Mouse (Mus musculus) ES-E14 (cell line): ENCODE data around the gene Tfap4. TPM values are rescaled to one million over a fixed set of nuclear protein-coding genes. Genes with fewer than 3 reads are reported as not detected.

ENCODE experiments used
- DNase-seq: peaks from one replicate; pipeline ENCODE4 v3.0.0-alpha.2; 2013; ENCODE audit warnings: low read depth, low spot score
- H3K27ac ChIP-seq: 2 replicates; pipeline ENCODE4 v1.5.1; 2012; ENCODE audit warnings: low read depth, mild to moderate bottlenecking, low read length, moderate library complexity, mixed read lengths; ENCODE audit not compliant: poor library complexity, insufficient read depth, severe bottlenecking
- H3K36me3 ChIP-seq: 2 replicates; pipeline ENCODE4 v1.6.1; 2012; ENCODE audit warnings: mild to moderate bottlenecking, low read length, moderate library complexity, mixed read lengths; ENCODE audit not compliant: control insufficient read depth, poor library complexity, insufficient read depth, severe bottlenecking
- H3K4me1 ChIP-seq, 2 experiments: fragments of 150-350 bp in 1 of 2; sonication (generic) in 1 of 2; 2 replicates each; pipeline ENCODE4 v1.6.1; 2012; ENCODE audit warnings: low read length in 2 of 2, mild to moderate bottlenecking in 1 of 2, mixed read lengths in 1 of 2; ENCODE audit not compliant: control insufficient read depth in 2 of 2, insufficient read depth in 2 of 2, poor library complexity in 1 of 2
- H3K4me3 ChIP-seq, 2 experiments: fragments of 150-350 bp in 1 of 2; sonication (generic) in 1 of 2; 2 replicates each; pipeline ENCODE4 v1.5.1; 2012; ENCODE audit warnings: low read length in 2 of 2, low read depth in 1 of 2, mild to moderate bottlenecking in 1 of 2, mixed read lengths in 1 of 2; ENCODE audit not compliant: insufficient read depth in 1 of 2, poor library complexity in 1 of 2, severe bottlenecking in 1 of 2
- H3K9ac ChIP-seq: 2 replicates; pipeline ENCODE4 v1.6.1; 2012; ENCODE audit warnings: low read depth, mild to moderate bottlenecking, low read length, mixed read lengths; ENCODE audit not compliant: poor library complexity, insufficient read depth, severe bottlenecking
- H3K9me3 ChIP-seq: fragments of 150-350 bp; sonication (generic); 2 replicates; pipeline ENCODE4 v1.6.1; 2012; ENCODE audit warnings: low read depth, mild to moderate bottlenecking, low read length; ENCODE audit not compliant: control insufficient read depth, insufficient read depth
- CHD2 ChIP-seq: IDR thresholded peaks from 2 replicates; pipeline ENCODE4 v1.6.1; 2014; ENCODE audit warnings: mild to moderate bottlenecking, low read depth, low read length, inconsistent platforms
- HCFC1 ChIP-seq: IDR thresholded peaks from 2 replicates; pipeline ENCODE4 v1.6.1; 2012; ENCODE audit warnings: low read length, inconsistent platforms, borderline replicate concordance; ENCODE audit not compliant: insufficient read depth
- MAFK ChIP-seq: IDR thresholded peaks from 2 replicates; pipeline ENCODE4 v1.6.1; 2014; ENCODE audit warnings: mild to moderate bottlenecking, low read depth, low read length, inconsistent platforms; ENCODE audit not compliant: insufficient read depth
- ZC3H11A ChIP-seq: IDR thresholded peaks from 2 replicates; pipeline ENCODE4 v1.6.1; 2012; ENCODE audit warnings: low read depth, mild to moderate bottlenecking, inconsistent platforms, low read length, borderline replicate concordance
- ZNF384 ChIP-seq: IDR thresholded peaks from 2 replicates; pipeline ENCODE4 v1.6.1; 2012; ENCODE audit warnings: low read depth, low read length, inconsistent platforms
- in situ Hi-C, 2 experiments: fragments of 600-800 bp; cut with MboI; formaldehyde crosslinking; loops; one replicate each; pipeline ENCODE4 v1.15.1; 2025; ENCODE audit warnings: low sequenced_read_pairs in 2 of 2, inconsistent platforms in 1 of 2; ENCODE audit not compliant: unreplicated experiment in 2 of 2
- total RNA-seq: library from RNA; depleted of rRNA; stranded (reverse); fragments of 300-350 nt; gene quantifications from 2 replicates; pipeline ENCODE4 v1.2.3, GENCODE M21; 2012

Tfap4 gene
- total RNA-seq, 1 experiment, result 15.4 TPM

- no peak for TF ChIP-seq CHD2
- TF ChIP-seq HCFC1, result no peak
- no peak for TF ChIP-seq ZNF384
- no peak for TF ChIP-seq ZC3H11A
- no peak for TF ChIP-seq MAFK
- no peak for DNase-seq
- no peak overlapping the region for H3K9ac ChIP-seq
- H3K4me1 ChIP-seq, result 0 out of 4 replicates have a peak, but pooled peaks cover 0 to 2% of the 10 kb centered on the region in 2 experiments
- H3K27ac ChIP-seq, result no peak overlapping the region
- no peak overlapping the region for H3K4me3 ChIP-seq
- no peaks in the 10 kb centered on the region for H3K9me3 ChIP-seq
- in situ Hi-C loops, result no loop called here
- H3K36me3 ChIP-seq, result no peaks in the 10 kb centered on the region
Measured at GRCm38 (mm10) chr16:4512661-4513438, 46.8 kb downstream of the Tfap4 start.

DNA sequence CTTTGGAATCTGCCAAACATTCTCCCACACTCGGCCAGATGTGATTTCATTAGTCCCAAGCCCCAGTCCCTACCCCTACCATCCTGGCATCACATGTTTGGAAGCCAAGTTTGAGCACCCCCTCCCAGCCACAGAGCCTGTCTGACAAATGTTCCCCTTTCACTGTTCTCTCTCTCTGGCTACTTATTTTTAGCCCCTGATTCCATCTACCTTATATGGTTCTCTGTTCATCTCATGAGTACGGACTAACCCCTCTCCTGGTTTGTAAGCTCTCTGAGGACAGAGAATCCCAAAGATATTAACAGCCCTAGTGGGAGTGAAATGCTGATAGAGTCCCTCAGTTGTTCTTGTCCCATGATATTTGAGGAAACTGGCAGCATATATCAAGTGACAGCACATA, 48.3 kb downstream of the Tfap4 start:
- TF ChIP-seq CHD2 (no peak), HCFC1 (no peak), ZNF384 (no peak), MAFK (no peak), ZC3H11A (no peak)
- DNase-seq, result no peak
- Histone ChIP-seq H3K4me1 (0 out of 4 replicates have a peak, but pooled peaks cover 0 to 2% of the 10 kb centered on the region in 2 experiments), H3K9me3 (no peaks in the 10 kb centered on the region), H3K36me3 (no peaks in the 10 kb centered on the region), H3K27ac (no peak overlapping the region), H3K4me3 (no peak overlapping the region), H3K9ac (no peak overlapping the region)
- in situ Hi-C loops, result no loop called here

GRCm38 (mm10) chr16:4506181-4506580, 53.5 kb downstream of the Tfap4 start:
- no peak overlapping the region for H3K4me3 ChIP-seq
- no peak overlapping the region for H3K27ac ChIP-seq
- H3K4me1 ChIP-seq, result no peaks in the 10 kb centered on the region
- no peaks in the 10 kb centered on the region for H3K36me3 ChIP-seq
- in situ Hi-C loops, result no loop called here
- TF ChIP-seq ZC3H11A, result no peak
- TF ChIP-seq HCFC1, result no peak
- no peak for TF ChIP-seq ZNF384
- no peak for TF ChIP-seq MAFK
- TF ChIP-seq CHD2, result no peak
- no peak overlapping the region for H3K9ac ChIP-seq
- no peaks in the 10 kb centered on the region for H3K9me3 ChIP-seq
- DNase-seq, result no peak

DNA sequence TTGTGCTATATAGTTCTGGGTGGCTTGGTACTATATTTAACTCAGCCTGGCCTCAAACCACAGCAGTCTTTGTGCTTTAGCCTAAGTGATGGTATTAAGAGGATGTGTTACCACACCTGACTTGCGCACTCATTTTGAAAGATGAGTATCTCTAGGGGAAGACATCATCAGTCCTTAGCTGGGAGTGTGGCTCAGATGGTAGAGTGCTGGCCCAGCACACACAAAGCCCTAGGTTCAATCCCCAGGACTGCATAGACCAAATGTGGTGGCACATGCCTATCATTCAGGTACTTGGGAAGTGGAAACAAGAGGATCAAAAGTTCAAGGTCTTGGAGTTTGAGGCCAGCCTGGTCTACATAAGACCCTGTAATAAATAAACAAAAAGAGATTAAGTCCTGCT, 56.2 kb downstream of the Tfap4 start:
- no peak overlapping the region for H3K9ac ChIP-seq
- H3K4me3 ChIP-seq, result no peak overlapping the region
- in situ Hi-C loops, result no loop called here
- DNase-seq, result no peak
- no peak overlapping the region for H3K27ac ChIP-seq
- no peaks in the 10 kb centered on the region for H3K4me1 ChIP-seq
- H3K9me3 ChIP-seq, result no peaks in the 10 kb centered on the region
- no peaks in the 10 kb centered on the region for H3K36me3 ChIP-seq
- no peak for TF ChIP-seq ZNF384
- TF ChIP-seq MAFK, result no peak
- no peak for TF ChIP-seq HCFC1
- no peak for TF ChIP-seq ZC3H11A
- TF ChIP-seq CHD2, result no peak

DNA sequence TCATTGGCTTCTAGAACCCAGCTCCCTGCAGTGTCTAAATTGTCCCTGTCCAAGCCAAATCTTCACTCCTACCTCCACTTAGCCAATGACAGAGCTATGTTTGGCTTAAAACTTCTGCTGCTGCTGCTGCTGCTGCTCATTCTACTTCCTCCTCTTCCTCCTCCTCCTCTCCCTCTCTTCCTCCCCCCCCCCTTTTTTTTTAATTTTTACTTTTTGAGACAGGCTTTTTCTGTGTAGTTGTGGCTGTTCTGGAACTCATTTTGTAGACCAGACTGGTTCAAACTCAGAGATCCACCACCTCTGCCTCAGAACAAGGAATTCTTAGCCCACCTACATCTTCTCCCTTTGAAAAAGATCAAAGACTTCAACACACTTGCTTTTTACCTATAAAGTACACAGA, 57.1 kb downstream of the Tfap4 start:
- H3K9ac ChIP-seq, result no peak overlapping the region
- H3K4me3 ChIP-seq, result no peak overlapping the region
- TF ChIP-seq ZC3H11A (no peak), HCFC1 (no peak), MAFK (no peak), CHD2 (no peak), ZNF384 (no peak)
- H3K4me1 ChIP-seq, result peaks cover 1 to 4% of the 10 kb centered on the region in 2 experiments; a peak in 1 of 4 replicates
- DNase-seq, result no peak
- no peaks in the 10 kb centered on the region for H3K36me3 ChIP-seq
- no peak overlapping the region for H3K27ac ChIP-seq
- no peaks in the 10 kb centered on the region for H3K9me3 ChIP-seq
- in situ Hi-C loops, result no loop called here
